Mouse (Mus musculus) urinary bladder, postnatal 4 days (tissue): Measurements from ENCODE around the gene Slc39a3.
"Not testable (repeated sequence)": the region's sequence is repeated elsewhere in the genome, so short reads cannot be mapped to it uniquely, and the experiment has no call there.

ENCODE experiments used
- DNase-seq, 2 experiments: peaks; one replicate each; pipeline ENCODE4 v3.0.0; 2021 to 2022; ENCODE audit warnings: low spot score in 2 of 2

The Slc39a3 gene

GRCm38 (mm10) chr10:81036988-81037580 is at the start of gene Slc39a3:
Gene Slc39a3 (minus strand): TSS chr10:81037426.
- peak; percentile 97 to 99 for DNase-seq

- DNase-seq, result no peak
These were observed 49.8 kb upstream of the Slc39a3 start for GRCm38 (mm10) chr10:81087021-81087420.

- DNase-seq, result peak in 1 of 2 experiments; percentile 44
These were observed 45.1 kb upstream of the Slc39a3 start for GRCm38 (mm10) chr10:81082168-81082960.

GRCm38 (mm10) chr10:81080008-81080655 is 42.9 kb upstream of the Slc39a3 start:
- no peak for DNase-seq

- DNase-seq, result no peak
These were observed 40.7 kb upstream of the Slc39a3 start for GRCm38 (mm10) chr10:81077916-81078315.

DNA sequence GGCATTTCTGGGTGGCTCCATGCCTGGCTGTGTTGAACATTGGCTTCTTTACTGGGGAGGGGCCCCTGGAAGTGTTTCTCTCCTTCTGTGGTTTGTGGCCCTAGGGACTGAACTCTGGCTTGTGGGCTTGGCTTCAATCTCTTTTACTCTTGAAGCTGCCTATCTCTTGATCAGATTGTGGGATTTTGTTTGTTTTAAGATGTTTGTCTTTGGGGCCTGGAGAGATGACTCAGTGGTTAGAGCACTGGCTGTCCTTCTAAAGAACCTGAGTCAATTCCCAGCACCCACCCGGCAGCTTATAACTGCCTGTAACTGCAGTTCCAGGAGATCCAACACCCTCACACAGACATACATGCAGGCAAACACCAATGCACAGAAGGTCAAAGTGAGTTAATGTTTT is 39.1 kb upstream of the Slc39a3 start:
- no peak for DNase-seq

DNA sequence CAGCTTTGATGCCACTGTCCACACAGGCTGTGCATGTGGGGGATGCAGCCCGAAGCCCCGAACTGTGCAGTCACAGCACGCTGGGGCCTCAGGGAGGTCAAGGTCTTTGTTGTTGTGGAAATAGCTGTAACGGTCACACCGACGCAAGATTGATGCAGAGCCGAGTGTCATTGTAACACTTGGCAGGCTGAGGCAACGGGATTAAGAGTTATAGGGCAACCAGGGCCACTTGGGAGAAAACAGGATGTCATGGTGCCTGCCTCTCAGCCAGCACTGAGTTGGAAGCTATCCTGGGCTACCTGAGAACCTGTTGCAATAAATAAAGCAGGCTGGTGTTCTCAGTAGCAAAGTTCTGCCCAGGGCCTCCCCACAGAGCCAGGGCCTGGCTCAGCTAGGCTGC is 38.5 kb upstream of the Slc39a3 start:
- no peak for DNase-seq

DNA sequence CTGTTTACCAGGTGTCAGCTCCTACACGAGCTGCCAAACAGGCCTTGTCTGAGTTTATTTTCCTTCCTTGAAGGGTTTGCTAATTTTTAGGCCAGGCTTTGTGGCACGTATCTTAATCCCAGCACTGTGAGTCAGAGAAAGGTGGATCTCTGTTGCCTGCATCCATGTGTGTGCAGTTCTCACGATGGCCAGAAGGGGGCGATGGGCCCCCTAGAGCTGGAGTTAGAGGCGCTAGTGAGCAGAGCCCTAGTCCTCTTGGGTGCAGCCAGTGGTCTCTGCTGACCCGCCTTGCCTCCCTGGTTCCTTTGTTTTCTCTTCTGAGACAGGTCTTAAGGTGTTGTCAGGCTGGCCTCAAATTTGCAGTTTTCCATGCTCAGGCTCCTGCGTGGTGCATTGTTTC is 36.2 kb upstream of the Slc39a3 start:
- no peak for DNase-seq

GRCm38 (mm10) chr10:81072290-81072689 is 35.1 kb upstream of the Slc39a3 start:
- DNase-seq, result no peak

DNA sequence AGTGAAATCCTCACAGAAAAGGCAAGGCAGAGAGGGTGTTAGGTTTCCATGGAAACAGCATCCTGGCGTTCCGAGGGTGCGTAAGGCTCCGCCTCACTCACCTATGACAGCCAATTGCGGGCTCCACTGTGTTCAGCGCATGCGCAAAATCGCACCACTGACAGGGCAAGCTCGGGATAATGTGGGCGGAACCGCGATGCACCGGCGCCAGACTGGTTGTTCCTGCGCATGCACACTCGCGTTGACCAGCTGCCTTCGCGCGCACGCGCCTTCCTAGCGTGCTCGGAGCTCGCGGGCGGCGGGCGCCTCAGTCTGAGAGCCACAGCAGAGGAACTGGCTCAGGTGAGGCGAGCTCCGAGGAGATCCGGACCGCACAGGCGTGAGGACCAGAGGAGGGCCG is 32.6 kb upstream of the Slc39a3 start, which contains the start of gene Thop1:
Thop1 (plus strand) TSS at position 200 of the 400 bp plus-strand sequence.
- peak; percentile 97 for DNase-seq

DNA sequence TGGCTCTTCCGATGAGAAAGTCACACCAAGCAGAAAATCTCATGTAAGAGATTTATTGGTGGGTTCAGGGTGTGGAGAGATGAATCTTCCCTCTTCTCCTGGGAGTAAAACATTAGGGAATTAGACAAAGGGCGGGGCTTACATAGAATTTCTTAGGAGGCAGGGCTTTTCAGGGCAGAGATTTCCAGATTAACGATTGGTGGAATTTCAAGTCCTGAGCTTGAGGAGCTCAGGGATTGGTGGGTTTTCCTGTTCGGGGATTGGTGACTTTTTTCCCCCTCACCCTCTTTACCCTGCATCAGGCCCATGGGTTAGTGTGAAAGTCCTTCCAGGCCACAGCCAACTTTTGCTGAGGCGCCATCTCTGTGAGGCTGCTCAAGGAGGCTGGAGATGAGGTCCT is 31.5 kb upstream of the Slc39a3 start:
- no peak for DNase-seq

DNA sequence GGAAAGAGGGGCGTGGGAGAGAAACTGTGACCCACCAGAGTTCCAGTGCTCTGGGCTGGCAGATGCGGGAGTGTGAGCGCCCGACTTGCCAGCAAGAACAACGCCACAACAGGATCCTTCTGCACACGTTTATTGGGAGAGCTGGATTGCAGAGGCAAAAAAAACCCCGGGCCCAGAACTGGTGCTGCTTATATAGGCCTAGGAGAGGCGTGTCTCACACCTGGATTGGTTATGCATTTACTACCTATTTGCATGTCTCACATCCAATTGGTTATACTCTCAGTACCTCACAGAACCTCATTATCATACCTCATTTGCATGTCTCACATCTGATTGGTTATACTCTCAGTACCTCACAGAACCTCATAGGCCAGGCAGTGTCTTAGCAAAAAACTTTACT is 27.3 kb upstream of the Slc39a3 start:
- DNase-seq, result not testable (repeated sequence)

DNA sequence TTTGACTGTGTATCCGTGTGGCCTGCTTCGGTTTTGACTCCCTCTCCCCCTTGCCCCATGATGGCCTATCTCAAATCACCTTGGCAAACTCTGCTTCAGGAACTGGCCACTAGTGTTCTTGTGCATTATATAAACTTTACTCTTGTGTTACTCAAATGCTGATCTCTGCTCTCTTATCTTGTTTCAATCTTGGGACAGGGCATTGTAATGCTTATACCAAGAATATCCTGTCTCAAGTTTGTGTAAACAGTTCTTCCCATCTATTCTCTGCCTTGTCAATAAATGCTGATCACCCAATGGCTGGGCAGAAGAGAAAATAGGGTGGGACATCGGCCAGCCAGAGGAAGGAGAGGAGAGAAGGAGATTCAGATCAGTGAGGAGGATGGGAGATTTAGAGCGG is 25.5 kb upstream of the Slc39a3 start:
- no peak for DNase-seq

GRCm38 (mm10) chr10:81059603-81060543 is 22.6 kb upstream of the Slc39a3 start, which contains the start of gene Sgta:
Gene Sgta (minus strand): TSS chr10:81060181.
- peak; percentile 98 to 99 for DNase-seq

DNA sequence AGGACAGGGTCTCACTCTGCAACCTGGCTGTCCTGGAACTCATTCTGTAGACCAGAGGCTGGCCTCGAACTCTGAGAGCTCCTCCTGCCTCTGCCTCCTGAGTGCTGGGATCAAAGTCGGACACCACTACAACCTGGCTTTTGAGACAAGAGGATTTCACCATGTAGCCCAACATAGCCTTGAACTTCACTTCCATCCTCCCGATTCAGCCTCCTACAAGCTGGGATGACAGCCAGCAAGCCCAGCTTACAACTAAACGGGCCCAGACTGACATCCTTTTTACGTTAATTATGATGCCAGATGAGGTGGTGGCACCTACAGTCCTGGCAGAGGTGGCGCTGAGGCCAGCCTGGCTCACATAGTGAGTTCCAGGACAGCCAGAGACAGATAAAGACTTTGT is 21.7 kb upstream of the Slc39a3 start:
- DNase-seq, result no peak

DNA sequence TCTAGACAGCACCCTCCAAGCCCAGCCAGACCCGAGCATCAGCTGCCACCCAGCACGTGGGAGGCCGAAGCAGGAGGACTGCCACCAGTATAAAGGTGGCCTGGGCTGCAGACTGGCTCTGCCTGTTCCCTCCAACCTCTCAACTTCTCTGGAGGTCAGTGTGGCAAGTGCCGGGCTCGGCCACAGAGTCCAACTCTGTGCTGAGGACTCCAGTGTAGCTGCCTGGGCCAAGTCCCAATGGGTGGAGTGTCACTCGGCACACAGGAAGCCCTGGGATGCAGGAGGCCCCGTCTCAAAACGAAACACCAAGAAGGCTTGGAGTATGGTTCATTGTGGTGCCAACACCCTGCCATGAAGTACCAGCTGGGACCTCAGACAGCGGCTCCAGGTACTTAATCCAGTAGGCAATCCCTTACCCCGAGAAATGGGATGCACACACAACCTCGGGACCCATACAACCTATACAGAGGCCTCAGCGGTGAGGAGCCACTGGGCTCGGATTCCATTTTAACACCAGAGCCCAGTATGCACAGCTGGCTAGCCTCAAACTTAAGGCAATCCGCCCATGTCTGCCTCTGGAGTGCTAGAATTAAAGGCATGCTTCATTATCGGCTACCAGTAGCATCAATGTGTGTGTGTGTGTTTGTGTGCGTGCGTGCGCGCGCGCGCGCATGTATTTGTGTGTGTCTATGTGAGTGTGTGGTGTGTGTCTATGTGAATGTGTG is 20.3 kb upstream of the Slc39a3 start:
- no peak for DNase-seq

GRCm38 (mm10) chr10:81055802-81056340 is 18.6 kb upstream of the Slc39a3 start:
- not testable (repeated sequence) for DNase-seq

DNA sequence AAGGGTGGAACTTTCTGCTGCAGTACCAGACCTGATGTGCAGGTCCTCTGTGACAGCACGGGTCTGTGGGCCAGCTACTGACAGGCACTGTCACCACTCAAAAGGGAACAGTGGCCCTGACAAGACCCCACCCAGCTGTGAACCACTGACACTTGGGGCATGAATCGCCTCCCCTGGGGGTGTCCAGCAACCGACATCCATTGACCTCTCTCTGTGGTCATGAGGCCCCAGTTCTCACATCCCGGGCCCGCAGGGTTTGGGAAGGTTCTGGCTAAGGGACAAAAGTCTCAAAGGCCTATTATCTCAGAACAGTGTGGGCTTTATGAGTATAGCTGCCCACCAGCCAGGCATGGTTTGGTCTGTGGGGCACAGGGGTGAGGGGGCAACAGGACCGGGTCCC is 17.9 kb upstream of the Slc39a3 start:
- DNase-seq, result no peak

- no peak for DNase-seq
These were observed 15.4 kb upstream of the Slc39a3 start for GRCm38 (mm10) chr10:81052577-81052976.

DNA sequence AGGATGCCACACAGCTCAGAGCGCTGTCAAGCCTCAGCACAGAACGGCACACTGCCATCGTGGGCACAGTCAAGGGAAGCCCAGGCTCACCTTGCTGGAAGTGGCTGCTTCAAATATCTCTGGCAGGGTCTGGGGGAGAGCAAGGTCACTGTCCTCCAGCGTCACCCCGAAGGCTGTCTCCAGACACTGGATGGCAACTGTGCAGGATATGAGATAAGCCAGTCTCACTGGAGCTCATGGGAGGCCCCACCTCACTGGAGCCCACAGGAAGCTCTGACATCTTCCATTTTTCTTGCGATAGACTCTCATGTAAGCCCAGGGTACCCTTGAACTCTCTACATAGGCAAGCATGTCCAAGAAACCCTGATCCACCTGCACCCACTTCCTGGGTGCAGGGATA is 13.9 kb upstream of the Slc39a3 start:
- no peak for DNase-seq

DNA sequence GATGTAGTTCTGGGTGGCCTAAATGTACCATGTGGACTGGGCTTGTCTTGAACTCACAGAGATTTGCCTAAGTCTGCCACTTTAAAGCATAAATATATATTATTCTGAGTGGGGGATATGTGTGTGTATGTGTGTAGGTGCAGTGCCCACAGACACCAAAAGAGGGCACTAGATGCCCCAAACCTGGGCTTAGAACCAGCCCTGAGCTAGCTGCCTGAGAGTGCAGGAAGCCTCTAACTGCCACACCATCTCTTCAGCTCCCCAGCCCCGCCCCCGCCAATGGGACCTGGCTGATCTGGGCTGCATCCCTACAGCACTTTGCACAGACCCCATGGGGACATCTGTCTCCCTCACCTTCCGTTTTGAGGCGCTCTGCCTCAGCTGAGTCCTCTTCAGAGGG is 13.4 kb upstream of the Slc39a3 start:
- DNase-seq, result no peak
